Mouse (Mus musculus): ENCODE results near the gene Tex11. TPM values are rescaled to one million over a fixed set of nuclear protein-coding genes. Genes with fewer than 3 reads are reported as not detected.

Gene Tex11
- polyA plus RNA-seq, 1 experiment from 2014 or later = 0.13 TPM

- no peak for ATAC-seq (ENCODE audit: insufficient read depth, low FRiP score, low read depth)
- H3K9ac ChIP-seq = no peak overlapping the region
- no peak overlapping the region for H3K27ac ChIP-seq
- no peaks in the 10 kb centered on the region for H3K9me3 ChIP-seq
- WGBS = 83% methylated on average over 8 of the region's 8 CpGs
- no peaks in the 10 kb centered on the region for H3K36me3 ChIP-seq
- no peaks in the 10 kb centered on the region for H3K27me3 ChIP-seq (replicated peaks)
- H3K4me2 ChIP-seq = no peak overlapping the region
- no peak overlapping the region for H3K4me3 ChIP-seq (replicated peaks)
- no peaks in the 10 kb centered on the region for H3K4me1 ChIP-seq
These were observed 245.3 kb downstream of the Tex11 start for GRCm38 (mm10) chrX:100814139-100814538.

- WGBS = 76% methylated on average over 4 of the region's 4 CpGs
- ATAC-seq (ENCODE audit: insufficient read depth, low FRiP score, low read depth) = no peak
- Histone ChIP-seq H3K9me3 (no peaks in the 10 kb centered on the region), H3K9ac (no peak overlapping the region), H3K4me3 (replicated peaks) (no peak overlapping the region), H3K4me1 (no peaks in the 10 kb centered on the region), H3K36me3 (no peaks in the 10 kb centered on the region), H3K4me2 (no peak overlapping the region), H3K27ac (no peak overlapping the region), H3K27me3 (replicated peaks) (no peaks in the 10 kb centered on the region)
These were observed 248.3 kb downstream of the Tex11 start for GRCm38 (mm10) chrX:100811129-100811528.

- no peaks in the 10 kb centered on the region for H3K36me3 ChIP-seq
- H3K9ac ChIP-seq = no peak overlapping the region
- H3K4me2 ChIP-seq = no peak overlapping the region
- no peaks in the 10 kb centered on the region for H3K4me1 ChIP-seq
- H3K27ac ChIP-seq = peak overlapping the region; percentile 67; the same call in 1 of the 2 replicates
- H3K9me3 ChIP-seq = no peaks in the 10 kb centered on the region
- peak; percentile 73; the same call in 1 of the 2 replicates for ATAC-seq (ENCODE audit: insufficient read depth, low FRiP score, low read depth)
- WGBS = 55% methylated on average over 6 of the region's 6 CpGs
- H3K4me3 ChIP-seq (replicated peaks) = no peak overlapping the region
- H3K27me3 ChIP-seq (replicated peaks) = no peaks in the 10 kb centered on the region
These were observed 257.4 kb downstream of the Tex11 start for GRCm38 (mm10) chrX:100802034-100802433.

- H3K27me3 ChIP-seq (replicated peaks) = no peaks in the 10 kb centered on the region
- no peak overlapping the region for H3K4me2 ChIP-seq
- ATAC-seq (ENCODE audit: insufficient read depth, low FRiP score, low read depth) = no peak
- H3K36me3 ChIP-seq = no peaks in the 10 kb centered on the region
- no peak overlapping the region for H3K9ac ChIP-seq
- no peaks in the 10 kb centered on the region for H3K4me1 ChIP-seq
- no peaks in the 10 kb centered on the region for H3K9me3 ChIP-seq
- H3K4me3 ChIP-seq (replicated peaks) = no peak overlapping the region
- H3K27ac ChIP-seq = peak overlapping the region; percentile 44
- 37% methylated on average over 2 of the region's 2 CpGs for WGBS
These were observed 258.8 kb downstream of the Tex11 start for GRCm38 (mm10) chrX:100800643-100801042.

- H3K4me3 ChIP-seq (replicated peaks) = no peak overlapping the region
- no peaks in the 10 kb centered on the region for H3K36me3 ChIP-seq
- peak overlapping the region; percentile 16; the same call in 1 of the 2 replicates for H3K27ac ChIP-seq
- 75% methylated on average over 7 of the region's 7 CpGs for WGBS
- H3K4me2 ChIP-seq = no peak overlapping the region
- no peaks in the 10 kb centered on the region for H3K27me3 ChIP-seq (replicated peaks)
- H3K4me1 ChIP-seq = no peaks in the 10 kb centered on the region
- ATAC-seq (ENCODE audit: insufficient read depth, low FRiP score, low read depth) = no peak
- no peaks in the 10 kb centered on the region for H3K9me3 ChIP-seq
- H3K9ac ChIP-seq = no peak overlapping the region
These were observed 261.5 kb downstream of the Tex11 start for GRCm38 (mm10) chrX:100797851-100798527.

- no peak for ATAC-seq (ENCODE audit: insufficient read depth, low FRiP score, low read depth)
- peak overlapping the region; percentile 16; the same call in 1 of the 2 replicates for H3K27ac ChIP-seq
- no peak overlapping the region for H3K4me2 ChIP-seq
- H3K9ac ChIP-seq = no peak overlapping the region
- no peaks in the 10 kb centered on the region for H3K4me1 ChIP-seq
- H3K36me3 ChIP-seq = no peaks in the 10 kb centered on the region
- H3K4me3 ChIP-seq (replicated peaks) = no peak overlapping the region
- no peaks in the 10 kb centered on the region for H3K27me3 ChIP-seq (replicated peaks)
- no peaks in the 10 kb centered on the region for H3K9me3 ChIP-seq
- WGBS = 71% methylated on average over 4 of the region's 4 CpGs
These were observed 262.1 kb downstream of the Tex11 start for GRCm38 (mm10) chrX:100797370-100797769.

GRCm38 (mm10) chrX:100796741-100797090, 262.8 kb downstream of the Tex11 start:
- Histone ChIP-seq H3K9ac (no peak overlapping the region), H3K9me3 (no peaks in the 10 kb centered on the region), H3K4me2 (no peak overlapping the region), H3K27me3 (replicated peaks) (no peaks in the 10 kb centered on the region), H3K4me3 (replicated peaks) (no peak overlapping the region), H3K4me1 (no peaks in the 10 kb centered on the region), H3K36me3 (no peaks in the 10 kb centered on the region), H3K27ac (peak overlapping the region; percentile 26; the same call in 1 of the 2 replicates)
- peak; percentile 75; the same call in 1 of the 2 replicates for ATAC-seq (ENCODE audit: insufficient read depth, low FRiP score, low read depth)
- WGBS = 62% methylated on average over 3 of the region's 3 CpGs

- H3K36me3 ChIP-seq = no peaks in the 10 kb centered on the region
- H3K9me3 ChIP-seq = no peaks in the 10 kb centered on the region
- WGBS = 70% methylated on average over 6 of the region's 6 CpGs
- H3K4me2 ChIP-seq = no peak overlapping the region
- ATAC-seq (ENCODE audit: insufficient read depth, low FRiP score, low read depth) = no peak
- no peaks in the 10 kb centered on the region for H3K27me3 ChIP-seq (replicated peaks)
- no peak overlapping the region for H3K27ac ChIP-seq
- H3K4me3 ChIP-seq (replicated peaks) = no peak overlapping the region
- H3K9ac ChIP-seq = no peak overlapping the region
- no peaks in the 10 kb centered on the region for H3K4me1 ChIP-seq
These were observed 263.3 kb downstream of the Tex11 start for GRCm38 (mm10) chrX:100796041-100796740.

- no peaks in the 10 kb centered on the region for H3K36me3 ChIP-seq
- no peak for ATAC-seq (ENCODE audit: insufficient read depth, low FRiP score, low read depth)
- 70% methylated on average over 4 of the region's 4 CpGs for WGBS
- no peak overlapping the region for H3K9ac ChIP-seq
- no peak overlapping the region for H3K4me3 ChIP-seq (replicated peaks)
- H3K27me3 ChIP-seq (replicated peaks) = no peaks in the 10 kb centered on the region
- no peaks in the 10 kb centered on the region for H3K4me1 ChIP-seq
- H3K4me2 ChIP-seq = no peak overlapping the region
- no peak overlapping the region for H3K27ac ChIP-seq
- no peaks in the 10 kb centered on the region for H3K9me3 ChIP-seq
These were observed 270.1 kb downstream of the Tex11 start for GRCm38 (mm10) chrX:100789322-100789721.

Other genes starting within 250 kb of the Tex11 start
- gene Slc7a3, start 26.4 kb upstream of the Tex11 start, polyA plus RNA-seq (2015; fragmentation: Nextera tagmentation; extraction: Ambion mirVana) = 2.7 and 2.8 TPM in 2 replicates
- 47.7 and 51.8 TPM in 2 replicates for gene Snx12, start 162.9 kb upstream of the Tex11 start, polyA plus RNA-seq (2015; fragmentation: Nextera tagmentation; extraction: Ambion mirVana)
- 2.1 TPM in 2 replicates for gene Foxo4, start 194.9 kb upstream of the Tex11 start, polyA plus RNA-seq (2015; fragmentation: Nextera tagmentation; extraction: Ambion mirVana)
- gene Gm614, start 204.3 kb upstream of the Tex11 start, polyA plus RNA-seq (2015; fragmentation: Nextera tagmentation; extraction: Ambion mirVana) = not detected in 2 replicates
- gene Il2rg, start 208.6 kb upstream of the Tex11 start, polyA plus RNA-seq (2015; fragmentation: Nextera tagmentation; extraction: Ambion mirVana) = 13.5 and 13.9 TPM in 2 replicates
- not detected in 2 replicates for gene Gm20489, start 209.4 kb upstream of the Tex11 start, polyA plus RNA-seq (2015; fragmentation: Nextera tagmentation; extraction: Ambion mirVana)
- gene Med12, start 214.4 kb upstream of the Tex11 start, polyA plus RNA-seq (2015; fragmentation: Nextera tagmentation; extraction: Ambion mirVana) = 23.7 and 29.6 TPM in 2 replicates
- 4.7 and 5.6 TPM in 2 replicates for gene Nlgn3, start 239.5 kb upstream of the Tex11 start, polyA plus RNA-seq (2015; fragmentation: Nextera tagmentation; extraction: Ambion mirVana)